Mouse (Mus musculus) liver, adult 2 months (tissue): ENCODE results near the gene Hacd4.

Experiments used
- CTCF ChIP-seq: fragments of 200-500 bp; IDR thresholded peaks from 2 replicates; pipeline ENCODE4 v1.5.1; 2011; ENCODE audit warnings: low read depth, low read length, control low read depth
- POLR2A ChIP-seq: fragments of 200-500 bp; IDR thresholded peaks from 2 replicates; pipeline ENCODE4 v1.6.1; 2011; ENCODE audit warnings: low read length, control low read depth; ENCODE audit not compliant: insufficient read depth; ENCODE audit errors: extremely low read depth

DNA sequence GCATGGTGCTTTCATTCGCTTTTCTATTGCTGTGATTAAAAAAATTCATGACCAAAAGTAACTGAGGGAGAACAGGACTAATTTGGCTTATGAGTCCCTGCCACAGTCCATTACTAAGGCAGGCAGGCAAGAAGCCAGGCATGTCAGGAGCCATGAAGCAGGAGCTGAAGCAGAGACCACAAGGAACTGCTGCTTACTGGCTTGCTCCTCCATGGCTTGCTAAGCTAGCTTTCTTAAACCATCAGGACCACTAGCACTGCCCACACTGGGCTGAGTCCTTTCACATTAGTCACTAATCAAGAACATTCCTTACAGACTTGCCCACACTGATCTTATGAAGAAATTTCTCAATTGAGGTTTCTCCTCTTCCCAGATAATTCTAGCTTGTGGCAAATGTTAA is 23.8 kb upstream of the Hacd4 start:
- TF ChIP-seq POLR2A (no peak), CTCF (no peak)
